Mouse (Mus musculus): ENCODE results near the gene Nol11.
A peak's percentile ranks its signal among the peaks of the same experiment; 100 is the strongest.
"Not testable (repeated sequence)": the region's sequence is repeated elsewhere in the genome, so short reads cannot be mapped to it uniquely, and the experiment has no call there.

The Nol11 gene

DNA sequence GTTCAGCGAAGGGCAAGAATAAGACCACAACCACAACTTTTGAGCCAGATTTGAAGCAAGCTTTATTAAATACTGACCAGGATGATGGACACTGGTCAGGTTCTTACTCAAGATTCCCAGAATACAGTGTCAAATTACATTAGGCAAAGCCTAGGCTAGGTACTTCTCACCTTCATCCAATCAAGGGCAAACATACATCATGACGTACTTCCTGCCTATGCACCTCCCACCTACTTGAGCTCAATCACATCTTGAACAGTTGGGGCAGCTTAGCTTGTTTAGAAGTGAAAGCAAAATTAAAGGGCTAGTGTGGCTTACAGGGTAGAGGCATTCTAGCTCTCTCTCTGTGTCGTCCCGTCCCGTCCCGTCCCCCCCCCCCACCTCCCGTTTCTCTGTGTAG lies 34.8 kb downstream of the Nol11 start:
- DNase-seq = no peak

DNA sequence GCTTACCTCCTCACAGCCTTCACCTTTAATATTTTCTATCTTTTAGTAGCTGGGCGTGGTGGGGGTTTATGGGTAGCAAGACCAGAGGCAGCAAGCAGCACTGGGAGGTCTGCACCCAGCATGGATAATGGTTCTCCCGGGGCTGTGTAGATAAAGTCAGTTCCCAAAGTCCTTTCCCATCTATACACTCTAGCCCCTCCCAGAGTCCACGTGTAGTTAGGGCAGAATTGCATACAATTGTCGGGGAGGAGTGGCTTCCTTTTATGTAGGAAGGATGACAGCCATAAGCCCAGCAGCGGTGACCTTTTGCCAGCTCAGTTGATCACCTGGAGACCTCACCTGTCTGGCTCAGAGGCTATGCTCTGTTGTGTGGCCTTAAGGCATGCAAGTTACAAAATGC lies 35.5 kb downstream of the Nol11 start:
- no peak for DNase-seq

DNA sequence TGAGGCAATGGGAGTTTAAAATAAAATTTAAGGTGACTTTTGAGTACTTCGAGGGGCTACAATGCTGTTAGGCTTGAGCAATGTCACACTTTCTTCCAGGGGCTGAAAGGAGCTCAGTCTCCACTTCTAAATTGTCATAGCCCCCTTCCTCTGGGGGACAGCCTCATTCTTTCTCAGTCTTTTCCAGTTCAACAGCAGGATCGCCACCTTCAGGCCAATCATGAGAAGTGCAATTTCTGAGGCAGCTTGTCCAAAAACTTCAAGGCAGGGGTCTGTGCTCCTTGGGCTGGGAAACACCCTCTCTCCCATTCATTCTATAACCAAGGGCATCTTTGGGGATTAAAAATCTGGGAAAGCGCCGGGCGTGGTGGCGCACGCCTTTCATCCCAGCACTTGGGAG lies 37.4 kb downstream of the Nol11 start:
- peak in 1 of 2 experiments; percentile 23 for DNase-seq

DNA sequence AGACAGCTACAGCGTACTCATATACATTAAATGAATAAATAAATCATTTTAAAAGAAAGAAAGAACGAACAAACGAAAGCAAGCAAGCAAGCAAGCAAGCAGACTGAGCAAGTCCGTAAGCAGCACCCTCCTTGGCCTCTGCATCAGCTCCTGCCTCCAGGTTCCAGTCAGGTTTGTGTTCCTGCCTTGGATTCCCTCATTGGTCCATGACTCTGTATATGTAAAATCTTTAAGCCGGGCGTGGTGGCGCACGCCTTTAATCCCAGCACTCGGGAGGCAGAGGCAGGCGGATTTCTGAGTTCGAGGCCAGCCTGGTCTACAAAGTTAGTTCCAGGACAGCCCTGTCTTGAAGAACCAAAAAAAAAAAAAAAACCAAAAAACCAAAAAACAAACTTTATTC lies 45.2 kb downstream of the Nol11 start:
- DNase-seq = not testable (repeated sequence)

DNA sequence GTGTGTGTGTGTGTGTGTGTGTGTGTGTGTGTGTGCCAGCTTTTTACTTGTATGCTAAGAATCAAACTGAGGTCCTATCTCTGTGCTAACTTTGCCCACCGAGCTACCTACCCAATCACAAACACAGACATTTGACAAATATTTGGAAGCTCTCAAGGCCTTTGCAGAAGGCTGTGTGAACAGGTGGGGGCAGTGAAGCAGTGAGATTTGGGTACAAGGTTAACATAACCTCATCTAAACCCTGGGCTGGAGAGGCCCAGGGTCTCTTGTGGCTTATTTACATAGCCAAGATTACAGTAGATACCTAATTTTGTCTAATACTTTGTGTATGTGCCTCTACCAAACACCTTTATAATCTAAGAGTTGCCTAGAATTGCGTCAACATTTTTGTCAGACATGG lies 46.8 kb downstream of the Nol11 start:
- no peak for DNase-seq

DNA sequence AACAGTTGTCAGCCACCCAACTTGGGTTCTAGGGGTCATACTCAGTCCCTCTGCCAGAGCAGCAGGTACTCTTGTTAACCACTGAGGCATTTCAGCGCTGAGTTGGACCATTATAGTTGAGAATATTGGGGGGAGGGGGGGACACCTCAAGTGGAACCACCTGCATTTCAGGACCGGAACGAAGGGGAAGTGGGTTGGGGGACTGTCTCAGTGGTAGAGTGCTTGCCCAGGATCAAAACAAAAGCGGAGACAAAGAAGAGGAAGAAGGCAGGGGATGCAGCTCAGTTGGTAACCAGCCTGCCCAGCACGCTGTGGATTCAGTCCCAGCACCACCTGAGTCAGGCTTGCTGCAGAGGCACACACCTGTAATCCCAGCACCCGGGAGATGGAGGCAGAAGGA lies 48.4 kb downstream of the Nol11 start:
- peak; percentile 32 to 54 for DNase-seq

DNA sequence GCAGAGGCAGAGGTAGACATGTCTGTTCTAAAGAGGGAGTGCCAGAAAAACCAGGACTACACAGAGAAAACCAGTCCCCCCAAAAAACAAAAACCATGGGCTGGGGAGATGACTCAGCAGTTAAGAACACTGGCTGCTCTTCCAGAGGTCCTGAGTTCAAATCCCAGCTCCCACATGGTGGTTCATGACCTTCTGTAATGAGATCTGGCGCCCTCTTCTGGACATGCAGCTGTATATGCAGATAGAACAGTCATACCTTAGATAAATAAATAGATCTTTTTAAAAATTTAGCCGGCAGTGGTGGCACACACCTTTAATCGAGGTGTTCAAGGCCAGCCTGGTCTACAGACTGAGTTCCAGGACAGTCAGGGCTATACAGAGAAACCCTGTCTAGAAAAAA lies 50.5 kb downstream of the Nol11 start:
- peak in 1 of 2 experiments; percentile 49 for DNase-seq

DNA sequence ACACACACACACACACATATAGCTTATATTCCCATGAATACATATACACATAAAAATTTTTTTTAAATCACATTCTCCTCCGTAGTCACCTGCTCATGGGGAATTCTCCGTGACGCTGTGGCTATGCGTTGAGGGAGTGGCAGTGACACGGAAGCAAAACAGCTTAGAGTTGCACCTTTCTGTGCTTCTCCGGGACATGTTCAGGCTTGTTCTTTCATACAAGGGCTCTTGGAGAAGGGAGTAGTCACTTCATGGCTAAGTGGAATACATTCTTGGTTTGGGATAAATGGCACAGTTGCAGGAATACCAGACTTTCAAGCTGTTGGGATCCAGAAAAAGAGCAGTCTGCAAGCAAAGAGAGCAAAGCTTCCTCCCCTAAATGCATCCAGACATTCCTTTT lies 51.6 kb downstream of the Nol11 start:
- no peak for DNase-seq

DNA sequence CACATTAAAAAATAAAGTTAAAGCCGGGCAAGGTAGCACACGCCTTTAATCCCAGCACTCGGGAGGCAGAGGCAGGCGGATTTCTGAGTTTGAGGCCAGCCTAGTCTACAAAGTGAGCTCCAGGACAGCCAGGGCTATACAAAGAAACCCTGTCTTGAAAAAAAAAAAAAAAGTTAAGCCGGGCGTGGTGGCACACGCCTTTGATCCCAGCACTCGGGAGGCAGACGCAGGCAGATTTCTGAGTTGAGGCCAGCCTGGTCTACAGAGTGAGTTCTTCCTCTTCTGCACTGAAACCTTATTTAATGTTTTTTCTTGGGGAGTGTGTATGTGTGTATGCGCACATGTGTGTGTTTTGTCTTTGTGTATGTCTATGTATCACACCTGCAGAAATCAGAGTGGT lies 52.7 kb downstream of the Nol11 start:
- DNase-seq = not testable (repeated sequence)

DNA sequence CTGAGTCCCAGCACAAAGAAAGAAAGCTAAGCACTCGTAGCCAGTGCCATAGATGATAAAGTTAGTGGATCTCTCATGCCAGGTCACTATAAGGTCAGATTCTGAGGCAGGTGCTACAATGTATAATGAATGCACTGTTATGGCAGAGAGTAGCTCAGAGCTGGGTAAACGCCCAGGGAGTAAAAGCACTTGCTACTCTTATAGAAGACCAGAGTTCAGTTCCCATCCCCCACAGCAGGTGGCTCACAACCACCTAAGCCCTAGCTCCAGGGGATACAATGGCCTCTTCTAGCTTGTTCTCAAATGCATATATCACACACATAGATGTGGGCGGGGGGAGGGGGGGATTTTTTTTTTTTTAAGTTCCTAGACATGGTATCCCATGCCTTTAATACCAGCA lies 53.4 kb downstream of the Nol11 start:
- no peak for DNase-seq

DNA sequence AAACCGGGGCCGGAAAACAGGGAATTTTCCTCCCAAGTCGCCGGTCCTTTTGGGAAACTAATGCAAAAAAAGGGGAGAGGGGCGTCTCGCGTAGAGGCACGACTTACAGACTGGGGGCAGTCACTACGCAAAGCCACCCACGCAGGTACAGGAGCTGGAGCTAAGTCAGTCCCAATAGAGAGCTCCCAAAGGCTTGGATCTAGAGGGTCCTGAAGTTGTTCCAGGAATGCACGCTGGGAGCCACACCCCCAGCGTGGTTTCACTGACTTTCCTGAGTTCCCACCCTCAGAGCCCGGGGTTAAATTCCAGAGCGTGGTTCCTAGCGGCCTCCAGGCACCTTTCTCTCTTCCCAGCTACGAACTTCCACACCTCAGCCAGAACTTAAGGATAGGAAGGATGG lies 56.8 kb downstream of the Nol11 start:
- no peak for DNase-seq

DNA sequence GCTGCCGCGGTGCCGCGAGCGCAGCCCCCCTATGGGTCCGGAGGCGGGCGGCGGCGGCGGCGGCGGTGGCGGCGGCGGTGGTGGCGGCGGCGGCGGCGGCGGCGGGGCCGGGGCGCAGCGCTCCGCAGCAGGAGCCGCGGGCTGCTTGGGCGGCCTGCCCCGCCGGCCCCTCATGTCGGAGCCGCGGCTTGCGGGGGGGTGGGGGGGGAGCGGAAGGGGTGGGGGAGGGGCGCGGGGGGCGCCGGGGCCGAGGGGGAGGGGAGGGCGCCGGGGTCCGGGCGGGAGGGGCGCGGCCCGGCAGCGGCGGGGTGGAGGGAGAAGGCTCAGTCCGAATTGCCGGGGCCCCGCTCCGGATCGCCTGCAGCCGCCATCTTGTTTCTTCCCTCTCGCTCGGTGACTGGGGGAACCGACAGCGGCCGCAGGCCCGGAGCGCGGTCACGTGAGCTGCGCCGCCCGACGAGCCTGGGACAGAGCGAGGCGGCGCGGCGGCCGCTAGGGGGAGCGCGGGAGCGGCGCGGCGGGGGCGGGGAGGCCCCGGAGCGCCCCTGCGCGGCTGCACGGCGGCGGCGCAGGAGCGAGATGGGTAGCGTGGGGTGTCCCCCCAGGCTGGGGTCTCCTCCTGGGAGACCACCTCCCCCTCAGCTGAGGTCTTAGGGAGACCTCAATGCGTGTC lies 57.3 kb downstream of the Nol11 start, which contains the start of gene Bptf:
Bptf (minus strand) TSS at position 379 of the 673 bp plus-strand sequence.
- DNase-seq = peak; percentile 86 to 88

DNA sequence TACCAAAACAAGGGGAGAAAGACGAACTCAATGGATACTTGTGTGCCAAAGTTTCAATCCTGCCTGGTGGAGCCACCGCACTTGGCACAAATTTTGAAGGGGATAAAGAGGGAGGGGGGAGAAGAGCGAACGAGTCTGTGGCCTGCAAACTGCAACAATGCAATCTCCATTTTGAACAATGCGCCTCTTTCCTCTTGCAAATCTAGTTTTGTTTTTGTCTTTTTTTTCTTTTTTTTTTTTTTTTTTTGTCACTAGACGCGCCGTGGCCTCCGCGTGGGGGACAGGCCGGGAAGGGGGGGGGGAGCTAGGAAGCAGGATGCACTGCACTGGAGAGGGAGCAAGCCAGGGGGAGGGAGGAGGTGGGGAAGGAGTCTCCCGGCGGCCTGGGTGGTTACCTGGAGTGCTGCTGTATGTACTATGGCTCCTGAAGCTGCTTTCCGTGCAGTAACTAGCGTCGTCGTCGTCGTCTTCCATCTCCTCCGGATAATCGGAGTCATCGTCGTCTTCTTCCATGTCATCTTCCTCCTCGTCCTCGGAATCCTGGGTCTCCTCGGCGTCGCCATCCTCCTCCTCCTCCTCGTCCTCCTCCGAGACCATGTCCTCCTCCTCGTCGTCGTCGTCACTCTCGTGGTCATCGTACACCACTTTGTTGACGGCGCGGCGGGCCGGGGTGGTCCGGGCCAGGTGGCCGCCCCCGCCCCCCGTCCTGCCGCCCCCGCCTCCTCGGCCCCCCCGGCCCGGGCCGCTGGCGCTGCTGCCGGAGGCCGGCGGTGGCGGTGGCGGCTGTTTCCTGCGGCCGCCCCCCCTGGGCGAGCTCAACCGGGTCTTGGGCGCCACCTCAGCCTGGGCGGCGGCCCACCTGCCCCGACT lies 58.1 kb downstream of the Nol11 start:
- peak; percentile 61 to 69 for DNase-seq

DNA sequence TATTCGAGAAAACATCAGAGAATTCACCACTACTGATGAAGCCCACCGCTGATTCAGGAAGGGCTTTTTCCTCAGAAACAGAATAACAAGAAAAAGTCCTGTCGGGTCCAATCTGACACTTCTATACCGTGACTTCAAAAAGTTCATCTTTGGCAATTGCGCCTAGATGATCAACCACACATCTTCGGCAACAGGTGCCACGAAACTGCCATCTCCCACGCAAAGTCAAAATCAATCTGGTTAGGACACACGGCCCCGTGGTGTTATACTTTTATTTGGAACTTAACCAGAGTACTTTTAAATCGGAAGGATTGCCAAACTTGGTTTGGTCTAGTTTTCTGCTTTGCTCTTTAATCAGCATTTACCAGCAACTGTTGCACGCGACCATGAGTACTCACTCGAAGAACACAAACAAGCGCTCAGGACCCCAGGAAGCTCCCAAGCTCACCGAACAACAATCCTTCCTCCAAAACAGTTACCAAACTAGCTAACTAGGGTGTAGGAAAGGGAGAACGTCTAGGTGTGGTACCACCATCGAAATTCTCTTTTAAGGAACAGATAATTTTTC lies 58.9 kb downstream of the Nol11 start:
- no peak for DNase-seq

DNA sequence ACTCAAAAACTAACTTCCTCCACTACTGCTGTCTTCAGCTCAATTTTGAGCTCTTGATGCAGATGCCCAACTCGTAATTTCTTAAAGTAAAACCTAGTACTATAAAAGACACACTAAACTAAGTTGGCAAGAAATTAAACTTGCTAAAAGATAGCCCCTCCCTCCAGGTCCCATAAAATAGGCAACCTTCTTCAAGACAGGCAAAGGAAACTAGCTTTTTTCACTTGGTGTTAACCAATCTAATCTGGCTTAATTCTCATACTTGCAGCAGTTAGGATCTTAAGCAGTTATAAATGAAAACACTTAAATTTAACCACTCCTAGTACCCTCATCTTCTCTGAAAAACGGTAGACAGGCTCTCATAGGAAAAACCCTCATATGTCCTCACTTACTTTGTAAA lies 59.5 kb downstream of the Nol11 start:
- no peak for DNase-seq

DNA sequence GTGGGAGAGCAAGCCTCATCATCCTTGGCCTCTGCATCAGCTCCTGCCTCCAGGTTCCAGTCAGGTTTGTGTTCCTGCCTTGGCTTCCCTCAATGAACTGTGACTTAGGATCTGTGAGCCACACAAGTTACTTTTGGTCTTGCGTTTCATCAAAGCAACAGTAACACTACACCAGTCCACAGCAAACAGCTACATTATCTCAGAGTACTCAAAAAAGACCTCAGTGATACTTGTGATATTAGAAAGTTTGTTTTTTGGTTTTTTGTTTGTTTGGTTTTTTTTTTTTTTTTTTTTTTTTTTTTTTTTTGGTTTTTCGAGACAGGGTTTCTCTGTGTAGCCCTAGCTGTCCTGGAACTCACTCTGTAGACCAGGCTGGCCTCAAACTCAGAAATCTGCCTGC lies 62.5 kb downstream of the Nol11 start:
- DNase-seq = not testable (repeated sequence)

DNA sequence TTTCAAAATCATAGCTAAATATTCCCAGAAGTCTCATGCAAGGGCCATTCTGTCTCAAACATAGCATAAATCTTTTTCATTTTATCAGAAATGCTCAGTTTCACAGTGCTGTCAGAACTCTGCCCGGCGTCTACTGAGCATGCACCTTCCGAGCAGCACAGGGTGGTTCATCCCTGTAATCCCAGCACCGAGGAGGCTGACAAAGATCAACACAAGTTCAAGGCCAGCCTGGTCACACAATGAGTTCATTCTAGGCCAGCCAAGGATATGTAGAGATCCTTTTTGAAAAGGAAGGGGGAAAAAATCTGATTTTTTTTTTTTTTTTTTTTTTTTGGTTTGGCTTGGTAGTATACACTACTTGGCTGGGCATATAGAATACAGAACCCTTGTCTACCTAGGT lies 64.2 kb downstream of the Nol11 start:
- no peak for DNase-seq

DNA sequence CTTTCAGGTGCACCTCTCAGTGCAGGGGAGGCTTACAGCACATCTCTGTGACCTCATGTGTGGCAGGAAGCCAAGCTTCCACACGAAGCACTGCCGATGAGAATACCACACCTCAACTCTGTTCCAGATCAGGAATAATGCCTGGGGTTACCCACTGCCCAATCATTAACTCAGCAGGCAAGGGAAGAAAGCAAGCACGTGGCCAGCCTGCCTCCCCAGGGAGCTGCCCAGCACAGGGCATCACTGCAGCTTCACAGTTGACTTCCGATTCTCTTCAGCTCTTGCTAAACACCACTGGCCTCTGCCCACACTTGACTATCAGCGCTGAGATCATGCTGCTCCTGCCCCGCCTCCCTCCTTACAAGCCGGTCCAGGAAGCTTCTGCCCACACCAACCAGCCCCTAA lies 64.9 kb downstream of the Nol11 start:
- DNase-seq = peak; percentile 63 to 64

DNA sequence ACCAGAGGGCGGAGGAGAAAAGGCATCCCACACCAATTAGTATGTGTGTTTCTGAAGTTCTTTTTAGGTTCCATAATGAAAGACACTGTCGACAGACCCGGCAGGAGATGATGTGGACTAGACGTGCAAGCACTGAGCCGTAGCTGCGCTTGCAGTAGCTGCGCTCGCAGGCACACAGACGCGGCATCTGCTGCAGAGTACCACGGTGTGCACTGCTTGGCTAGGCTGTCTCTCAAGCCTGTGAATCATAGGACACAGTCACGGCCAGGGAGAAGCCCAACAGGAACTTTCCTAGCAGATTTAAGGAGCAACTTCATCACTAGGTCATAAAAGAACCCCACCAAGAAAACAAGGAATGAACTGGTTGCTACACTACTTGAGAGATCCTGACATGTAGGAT lies 71.4 kb downstream of the Nol11 start:
- DNase-seq = no peak
